Mouse (Mus musculus) heart, postnatal 0 days (tissue): Measurements from ENCODE around the gene Bax. TPM values are rescaled to one million over a fixed set of nuclear protein-coding genes. Genes with fewer than 3 reads are reported as not detected.
"Not testable (repeated sequence)": the region's sequence is repeated elsewhere in the genome, so short reads cannot be mapped to it uniquely, and the experiment has no call there.

Experiments
- ATAC-seq: fragments of 200-750 bp; cut with Nextera tagmentation; 2 replicates; pipeline ENCODE4 v1.8.0; 2017; ENCODE audit warnings: low read depth, moderate number of reproducible peaks, moderate library complexity; ENCODE audit not compliant: insufficient read depth
- DNase-seq: peaks from one replicate; pipeline ENCODE4 v3.0.0-alpha.2; 2016; ENCODE audit warnings: low spot score
- H3K27ac ChIP-seq: fragments of 300-500 bp; sonication (generic); 2 replicates; pipeline ENCODE4 v1.5.1; 2014; ENCODE audit warnings: low read depth, mild to moderate bottlenecking
- H3K27me3 ChIP-seq: fragments of 300-500 bp; sonication (generic); 2 replicates; pipeline ENCODE4 v1.6.1; 2014; ENCODE audit warnings: low read length, mixed read lengths; ENCODE audit not compliant: control insufficient read depth, insufficient read depth
- H3K36me3 ChIP-seq: fragments of 300-500 bp; sonication (generic); replicated peaks from 2 replicates; pipeline ENCODE4 v1.6.1; 2014; ENCODE audit warnings: low read length, mixed read lengths; ENCODE audit not compliant: control insufficient read depth, insufficient read depth
- H3K4me1 ChIP-seq: fragments of 300-500 bp; sonication (generic); 2 replicates; pipeline ENCODE4 v1.6.1; 2014; ENCODE audit warnings: antibody characterized with exemption; ENCODE audit not compliant: control insufficient read depth, insufficient read depth
- H3K4me2 ChIP-seq: fragments of 300-500 bp; sonication (generic); 2 replicates; pipeline ENCODE4 v1.6.1; 2014; ENCODE audit warnings: low read depth, mild to moderate bottlenecking, low read length, moderate library complexity
- H3K4me3 ChIP-seq: fragments of 300-500 bp; sonication (generic); 2 replicates; pipeline ENCODE4 v1.5.1; 2014; ENCODE audit warnings: low read depth, low read length
- H3K9ac ChIP-seq: fragments of 300-500 bp; sonication (generic); replicated peaks from 2 replicates; pipeline ENCODE4 v1.6.1; 2014; ENCODE audit warnings: low read depth, low read length, mixed read lengths
- H3K9me3 ChIP-seq: fragments of 300-500 bp; sonication (generic); replicated peaks from 2 replicates; pipeline ENCODE4 v1.6.1; 2016; ENCODE audit warnings: low read length; ENCODE audit not compliant: control insufficient read depth
- CTCF ChIP-seq: IDR thresholded peaks from 2 replicates; pipeline ENCODE4 v1.5.1; 2016; ENCODE audit warnings: antibody characterized with exemption, control low read depth, low read depth
- EP300 ChIP-seq: IDR thresholded peaks from 2 replicates; pipeline ENCODE4 v1.6.1; 2016; ENCODE audit warnings: antibody characterized with exemption, low read depth
- WGBS: fragments of 180-500 bp; shearing (Covaris S2); extraction: QIAGEN DNeasy Blood & Tissue Kit; methylation state at CpG from one replicate; pipeline ENCODE4 v1.1.7; 2014; 5-methylcytosine and 5-hydroxymethylcytosine counted together
- polyA plus RNA-seq: library from polyadenylated mRNA; unstranded; fragments of >200 nt; fragmentation: Nextera tagmentation; extraction: Ambion mirVana; gene quantifications from 2 replicates; pipeline ENCODE4 v1.2.1, GENCODE M21; 2015
- total RNA-seq: library from RNA; depleted of rRNA; stranded (reverse); fragments of >200 nt; gene quantifications from 2 replicates; pipeline ENCODE4 v1.2.3, GENCODE M21; 2014; ENCODE audit warnings: low replicate concordance

The Bax gene
- total and polyA plus RNA-seq, 2 experiments from 2014 or later: 88.1 to 101 TPM

GRCm38 (mm10) chr7:45486761-45487415 lies 20.2 kb upstream of the Bax start, which contains the start of gene Gm45808:
Gene Gm45808, minus strand, starts transcription at chr7:45486811.
- no peaks in the 10 kb centered on the region for H3K36me3 ChIP-seq
- 84% methylated on average over 12 of the region's 12 CpGs for WGBS
- H3K27me3 ChIP-seq: no peaks in the 10 kb centered on the region
- no peaks in the 10 kb centered on the region for H3K9me3 ChIP-seq
- TF ChIP-seq EP300 (no peak), CTCF (no peak)
- DNase-seq (no peak), ATAC-seq (no peak)
- no peaks in the 10 kb centered on the region for H3K4me1 ChIP-seq
- H3K9ac ChIP-seq: no peak within 1 kb of the TSS
- no peak within 1 kb of the TSS for H3K4me2 ChIP-seq
- H3K4me3 ChIP-seq: no peak within 1 kb of the TSS
- H3K27ac ChIP-seq: no peak within 1 kb of the TSS

GRCm38 (mm10) chr7:45486158-45486557 lies 19.5 kb upstream of the Bax start:
- 47% methylated on average over 7 of the region's 7 CpGs for WGBS
- no peaks in the 10 kb centered on the region for H3K9me3 ChIP-seq
- no peaks in the 10 kb centered on the region for H3K36me3 ChIP-seq
- H3K9ac ChIP-seq: no peak overlapping the region
- no peak overlapping the region for H3K27ac ChIP-seq
- no peaks in the 10 kb centered on the region for H3K4me1 ChIP-seq
- no peak overlapping the region for H3K4me2 ChIP-seq
- no peaks in the 10 kb centered on the region for H3K27me3 ChIP-seq
- no peak overlapping the region for H3K4me3 ChIP-seq
- DNase-seq: no peak
- ATAC-seq: no peak
- TF ChIP-seq EP300: no peak
- TF ChIP-seq CTCF: no peak

- H3K4me1 ChIP-seq, H3K27me3 ChIP-seq, H3K4me3 ChIP-seq, DNase-seq, H3K9me3 ChIP-seq, H3K9ac ChIP-seq, H3K4me2 ChIP-seq, H3K36me3 ChIP-seq, ATAC-seq, H3K27ac ChIP-seq: not testable (repeated sequence)
- 90% methylated on average over 5 of the region's 5 CpGs for WGBS
These were observed 18.3 kb upstream of the Bax start for GRCm38 (mm10) chr7:45484985-45485384.

- Histone ChIP-seq H3K9me3 (no peaks in the 10 kb centered on the region), H3K27ac (no peak overlapping the region), H3K4me3 (no peak overlapping the region), H3K36me3 (no peaks in the 10 kb centered on the region), H3K9ac (no peak overlapping the region), H3K4me2 (no peak overlapping the region), H3K27me3 (no peaks in the 10 kb centered on the region), H3K4me1 (no peaks in the 10 kb centered on the region)
- WGBS: 80% methylated on average over 1 of the region's 1 CpGs
- no peak for ATAC-seq
- TF ChIP-seq CTCF: no peak
- TF ChIP-seq EP300: no peak
- no peak for DNase-seq
These were observed 15.5 kb upstream of the Bax start for GRCm38 (mm10) chr7:45482166-45482565.

- no peaks in the 10 kb centered on the region for H3K36me3 ChIP-seq
- DNase-seq: peak; percentile 63
- no peaks in the 10 kb centered on the region for H3K4me1 ChIP-seq
- no peak within 1 kb of the TSS for H3K4me2 ChIP-seq
- H3K9ac ChIP-seq: no peak within 1 kb of the TSS
- peak; percentile 76 for ATAC-seq
- no peak for TF ChIP-seq CTCF
- no peak for TF ChIP-seq EP300
- no peak within 1 kb of the TSS for H3K4me3 ChIP-seq
- 52% methylated on average over 15 of the region's 15 CpGs for WGBS
- no peaks in the 10 kb centered on the region for H3K27me3 ChIP-seq
- H3K27ac ChIP-seq: no peak within 1 kb of the TSS
- H3K9me3 ChIP-seq: no peaks in the 10 kb centered on the region
These were observed 14.8 kb upstream of the Bax start, which contains the start of gene Tulp2 for GRCm38 (mm10) chr7:45481374-45481927. Gene Tulp2, plus strand, starts transcription at chr7:45481877.

GRCm38 (mm10) chr7:45480310-45480709 lies 13.6 kb upstream of the Bax start:
- 76% methylated on average over 3 of the region's 4 CpGs for whole genome bisulfite sequencing
- not testable (repeated sequence) for H3K27ac ChIP-seq

More at GRCm38 (mm10) chr7:45480310-45480709, 13.6 kb upstream of the Bax start:
- H3K27me3 ChIP-seq, H3K4me1 ChIP-seq, H3K4me3 ChIP-seq, H3K9me3 ChIP-seq, ATAC-seq, H3K36me3 ChIP-seq, H3K9ac ChIP-seq, DNase-seq, H3K4me2 ChIP-seq: not testable (repeated sequence)
